9 mouse cellular contexts compared by ENCODE assay signal in the genomic region with DNA sequence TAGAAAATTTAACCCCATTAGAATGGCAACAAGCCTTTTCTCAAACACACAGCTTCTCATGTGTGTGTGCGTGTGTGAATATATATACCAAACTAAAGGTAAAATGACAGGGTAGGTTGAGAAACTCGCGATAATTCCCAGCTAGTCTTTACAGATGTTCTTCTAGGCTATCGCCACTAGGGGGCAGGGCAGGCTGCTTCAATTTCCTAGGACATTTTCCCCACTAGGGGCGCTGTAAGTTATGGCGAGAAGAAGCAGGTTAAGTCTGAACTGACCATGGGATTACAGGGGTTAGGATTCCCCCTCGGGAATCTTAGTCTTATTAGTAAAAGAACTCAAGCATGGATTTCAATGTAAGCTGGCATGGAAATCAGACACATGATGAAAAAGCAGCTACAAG. TPM values are rescaled to one million over a fixed set of nuclear protein-coding genes. Genes with fewer than 3 reads are reported as not detected.
DNase-seq lines count a peak whose midpoint lies in the region; ATAC-seq lines count a peak whose summit lies in the region.
"Had no signal": no experiment of that assay in that cellular context is flagged by ENCODE, and none has a peak within 500 bp of the region (broad histone marks: within the 10 kb centered on the region; RNA-seq: fewer than 3 reads in every experiment).

No protein-coding gene starts in this region.

- H3K4me2 ChIP-seq in liver, embryonic 13.5 days = no peak overlapping the region
- H3K4me2 ChIP-seq: limb, embryonic 13.5 days had no signal

- DNase-seq in 3T3-L1 (ENCODE audit: low read depth, low spot score) (peak; percentile 82), ES-CJ7 (ENCODE audit: low read depth, low spot score) (peak; percentile 85)
- DNase-seq in c-Kit-positive CD71-positive TER-119-positive erythroid progenitor cells, embryonic 14.5 days (ENCODE audit: low spot score) = peak; percentile 61
- DNase-seq in frontal cortex, postnatal 10 days (ENCODE audit: low spot score in 2 of 2) = peak; percentile 35 to 66
- peak; percentile 88 for DNase-seq in kidney, adult 9 months
- peak; percentile 59 for DNase-seq in liver, embryonic 13.5 days
- peak; percentile 71 for DNase-seq in retina, adult 2 months (ENCODE audit: low read depth, low spot score)
- peak; percentile 58 to 74 for DNase-seq in thymus, postnatal 36 days

- no peak overlapping the region for H3K27ac ChIP-seq in liver, embryonic 13.5 days
- H3K27ac ChIP-seq: limb, embryonic 13.5 days had no signal

- no peak overlapping the region for H3K9ac ChIP-seq in liver, embryonic 13.5 days
- H3K9ac ChIP-seq: limb, embryonic 13.5 days had no signal

- no peaks in the 10 kb centered on the region for H3K4me1 ChIP-seq in liver, embryonic 13.5 days (replicated peaks)

- H3K9me3 ChIP-seq in liver, embryonic 13.5 days (replicated peaks) = no peaks in the 10 kb centered on the region
- H3K9me3 ChIP-seq: limb, embryonic 13.5 days had no signal

- H3K36me3 ChIP-seq in liver, embryonic 13.5 days = no peaks in the 10 kb centered on the region
- H3K36me3 ChIP-seq: limb, embryonic 13.5 days had no signal

- no peaks in the 10 kb centered on the region for H3K27me3 ChIP-seq in liver, embryonic 13.5 days
- H3K27me3 ChIP-seq: limb, embryonic 13.5 days had no signal

- no peak overlapping the region for H3K4me3 ChIP-seq in liver, embryonic 13.5 days (replicated peaks)
- H3K4me3 ChIP-seq: limb, embryonic 13.5 days had no signal

- WGBS in liver, embryonic 13.5 days (ENCODE audit: insufficient replicate concordance) = 20% methylated on average over 7 of the region's 7 CpGs

- ATAC-seq in liver, embryonic 13.5 days (ENCODE audit: low read depth) = no peak

RNA-seq across cellular contexts. Expression of a gene that starts 39.9 kb away (rescaled TPM):
- 0.24 TPM in 2 replicates for polyA plus RNA-seq in liver, embryonic 13.5 days (2015; fragmentation: Nextera tagmentation; extraction: Ambion mirVana)

RNA-seq across cellular contexts. Expression of a gene that starts 51.7 kb away (rescaled TPM):
- polyA plus RNA-seq in liver, embryonic 13.5 days (2015; fragmentation: Nextera tagmentation; extraction: Ambion mirVana) = 3.1 and 3.5 TPM in 2 replicates
